Mouse (Mus musculus): ENCODE results near the gene Scamp1.
"Not testable (repeated sequence)": the region's sequence is repeated elsewhere in the genome, so short reads cannot be mapped to it uniquely, and the experiment has no call there.

Scamp1 gene

GRCm38 (mm10) chr13:94285281-94285871 is at the start of gene Scamp1:
Scamp1 (minus strand) TSS chr13:94285857.
- peak; percentile 84 for DNase-seq (ENCODE audit: low spot score)

GRCm38 (mm10) chr13:94330392-94330979 is 44.8 kb upstream of the Scamp1 start:
- DNase-seq (ENCODE audit: low spot score): no peak

DNA sequence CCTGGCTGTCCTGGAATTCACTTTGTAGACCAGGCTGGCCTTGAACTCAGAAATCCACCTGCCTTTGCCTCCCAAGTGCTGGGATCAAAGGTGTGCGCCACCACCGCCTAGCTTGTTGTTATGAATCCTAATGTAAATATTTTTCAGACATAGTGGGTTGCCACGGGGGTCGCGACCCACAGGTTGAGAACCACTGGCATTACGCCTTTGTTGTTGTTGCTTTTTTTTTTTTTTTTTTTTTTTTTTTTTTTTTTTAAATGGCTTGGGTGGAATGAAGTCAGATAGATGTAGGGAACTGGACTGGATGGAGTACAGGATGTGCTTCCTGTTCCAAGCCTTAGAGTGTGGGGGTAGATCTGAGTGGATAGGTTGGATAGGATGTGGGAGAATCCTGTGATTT is 43.3 kb upstream of the Scamp1 start:
- not testable (repeated sequence) for DNase-seq (ENCODE audit: low spot score)

DNA sequence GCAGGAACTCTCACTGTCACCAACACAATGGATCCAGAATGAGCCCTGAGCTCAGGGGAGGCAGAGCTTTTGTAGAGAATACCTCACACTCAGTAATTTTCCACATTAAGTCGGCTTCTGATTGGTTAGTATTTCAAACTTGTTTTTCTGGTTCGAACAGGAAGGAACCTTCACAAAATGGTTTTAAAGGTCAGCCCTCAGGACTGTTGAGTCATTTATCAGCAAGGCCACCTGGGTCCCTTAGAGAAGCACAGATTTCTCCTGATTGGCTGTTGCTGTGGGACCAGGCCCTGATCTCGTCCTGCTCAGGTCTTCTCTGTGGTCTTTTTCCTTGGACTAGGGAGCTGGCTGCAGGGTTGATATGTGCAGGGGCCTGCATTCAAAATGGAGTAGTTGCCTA is 42.4 kb upstream of the Scamp1 start:
- DNase-seq (ENCODE audit: low spot score): no peak

- DNase-seq (ENCODE audit: low spot score): no peak
These were observed 36.8 kb upstream of the Scamp1 start for GRCm38 (mm10) chr13:94322475-94322874.

DNA sequence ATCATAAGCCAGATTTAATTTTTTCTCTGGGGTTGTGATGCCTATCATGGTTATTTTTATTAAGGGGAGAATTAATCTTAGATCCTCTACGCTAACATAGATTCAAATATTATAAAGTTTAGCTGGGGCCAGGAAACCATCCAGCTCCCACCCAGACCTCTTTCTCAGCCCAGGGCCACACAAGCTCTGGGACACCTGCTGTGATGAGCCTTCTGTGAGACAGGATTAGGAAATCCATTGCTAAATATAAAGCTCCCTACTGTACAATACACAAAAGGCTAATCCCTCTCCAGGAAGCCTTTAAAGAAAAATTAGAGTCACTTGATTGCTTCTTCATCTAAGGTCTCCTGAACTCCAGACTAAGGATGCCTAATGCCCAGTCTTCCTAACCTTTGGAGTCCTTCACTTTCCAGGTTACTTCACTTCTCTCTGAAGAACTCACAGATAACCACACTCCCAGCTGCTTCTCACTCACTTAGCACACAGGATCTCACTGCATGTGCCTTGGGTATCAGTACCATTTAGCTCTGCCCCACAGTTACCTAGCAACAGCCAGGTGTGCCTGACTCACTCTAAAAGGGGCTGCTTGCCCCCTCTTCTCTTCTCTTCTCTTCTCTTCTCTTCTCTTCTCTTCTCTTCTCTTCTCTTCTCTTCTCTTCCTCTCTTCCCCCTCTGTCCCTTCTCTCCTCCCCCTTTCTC is 35.6 kb upstream of the Scamp1 start:
- DNase-seq (ENCODE audit: low spot score): no peak

- DNase-seq (ENCODE audit: low spot score): no peak
These were observed 31.4 kb upstream of the Scamp1 start for GRCm38 (mm10) chr13:94316975-94317511.

GRCm38 (mm10) chr13:94312812-94313211 is 27.2 kb upstream of the Scamp1 start:
- DNase-seq (ENCODE audit: low spot score): not testable (repeated sequence)

DNA sequence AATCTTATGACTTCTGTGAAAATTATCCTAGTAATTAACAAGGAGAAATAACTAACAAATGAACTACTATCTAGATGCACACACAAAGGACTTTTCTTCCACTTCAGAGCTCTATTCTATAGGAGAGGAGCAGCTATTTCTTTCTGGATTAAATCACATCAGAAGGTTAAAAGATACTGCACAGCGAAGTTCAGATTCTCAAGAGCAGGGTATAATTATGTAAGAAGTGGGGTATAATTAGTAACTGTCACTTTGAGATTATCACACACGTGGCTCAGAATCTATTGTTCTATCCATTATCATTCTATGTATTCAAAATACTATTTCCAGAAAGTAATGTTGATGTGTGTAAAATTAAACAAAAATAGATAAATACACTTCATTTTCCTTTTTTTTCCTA is 22.6 kb upstream of the Scamp1 start:
- no peak for DNase-seq (ENCODE audit: low spot score)

GRCm38 (mm10) chr13:94307531-94307930 is 21.9 kb upstream of the Scamp1 start:
- no peak for DNase-seq (ENCODE audit: low spot score)

DNA sequence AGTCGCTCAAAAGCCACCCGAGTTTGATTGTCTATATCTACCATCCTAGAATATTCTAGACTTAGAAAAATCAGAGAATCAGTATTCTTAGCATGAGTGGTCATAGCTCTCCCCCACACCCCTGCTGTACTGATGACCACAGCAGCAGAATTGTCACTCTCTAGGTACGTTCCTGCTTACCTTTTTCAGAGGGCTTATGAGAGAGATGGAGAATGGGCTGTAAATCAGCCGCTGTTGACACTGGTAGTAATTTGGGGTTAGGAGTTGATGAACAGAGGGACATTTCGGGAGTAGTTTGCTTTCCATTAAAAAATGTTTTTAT is 21.3 kb upstream of the Scamp1 start:
- DNase-seq (ENCODE audit: low spot score): no peak

- peak; percentile 14 for DNase-seq (ENCODE audit: low spot score)
These were observed 20.8 kb upstream of the Scamp1 start for GRCm38 (mm10) chr13:94306277-94306967.

- no peak for DNase-seq (ENCODE audit: low spot score)
These were observed 15.4 kb upstream of the Scamp1 start for GRCm38 (mm10) chr13:94300946-94301538.

GRCm38 (mm10) chr13:94300232-94300631 is 14.6 kb upstream of the Scamp1 start:
- DNase-seq (ENCODE audit: low spot score): no peak

DNA sequence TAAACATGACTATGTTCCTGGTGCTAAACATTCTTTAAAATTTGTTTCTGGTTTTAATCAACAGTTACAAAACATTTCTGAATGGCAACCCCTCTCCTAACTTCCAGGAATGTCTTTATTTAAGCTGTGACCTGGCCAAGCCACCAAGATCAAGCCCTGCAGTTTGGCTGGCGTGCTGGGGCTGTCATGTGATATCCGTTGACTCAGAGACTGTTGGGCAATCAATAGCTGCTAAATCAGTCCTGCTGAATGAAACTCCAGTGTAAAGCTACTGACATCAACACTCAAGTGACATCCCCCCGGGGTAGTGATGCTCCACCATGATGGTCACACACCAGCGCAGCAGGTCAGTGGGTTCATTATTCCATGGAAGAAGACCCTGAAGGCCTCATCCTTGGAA is 12.7 kb upstream of the Scamp1 start:
- DNase-seq (ENCODE audit: low spot score): no peak

DNA sequence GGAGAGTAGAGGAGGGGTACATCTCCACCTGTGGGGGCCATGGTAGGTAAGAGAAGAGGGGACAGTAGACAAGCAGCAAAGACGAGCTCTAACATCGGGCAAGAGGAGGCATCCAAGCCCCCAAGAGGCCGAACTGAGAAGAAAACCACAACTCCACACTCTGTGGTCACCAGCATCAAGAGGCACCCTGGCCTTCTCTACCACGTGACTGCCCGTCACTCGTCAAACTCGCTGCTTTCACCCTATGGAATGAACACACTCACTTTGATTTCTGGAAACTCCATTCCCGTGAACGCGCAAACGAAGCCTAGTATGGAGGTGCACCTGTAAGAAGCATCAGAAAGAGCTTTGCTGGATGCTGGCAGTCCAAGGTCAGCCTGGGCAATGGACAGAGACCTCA is 10.7 kb upstream of the Scamp1 start:
- no peak for DNase-seq (ENCODE audit: low spot score)

DNA sequence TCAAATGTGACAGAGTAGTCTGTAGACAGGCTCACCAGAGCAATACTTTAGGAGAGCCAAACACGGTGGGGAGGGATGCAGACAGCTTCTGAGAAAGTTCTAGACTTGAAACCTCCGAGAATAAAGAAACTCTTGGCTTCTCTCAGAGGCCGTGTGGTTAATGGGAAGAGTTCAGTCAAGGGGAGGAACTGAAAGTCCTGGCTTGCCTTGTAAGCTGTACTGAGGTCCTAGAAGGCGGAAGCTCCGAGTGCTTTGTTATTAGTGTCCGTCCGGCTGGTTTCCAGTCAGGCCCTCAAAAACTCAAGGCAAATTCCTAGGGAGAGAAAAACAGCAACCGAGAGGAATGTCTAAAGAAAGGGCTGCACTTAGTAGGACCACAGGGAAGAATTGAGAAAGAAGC is 10.3 kb upstream of the Scamp1 start:
- DNase-seq (ENCODE audit: low spot score): no peak

GRCm38 (mm10) chr13:94294886-94295285 is 9.2 kb upstream of the Scamp1 start:
- no peak for DNase-seq (ENCODE audit: low spot score)

DNA sequence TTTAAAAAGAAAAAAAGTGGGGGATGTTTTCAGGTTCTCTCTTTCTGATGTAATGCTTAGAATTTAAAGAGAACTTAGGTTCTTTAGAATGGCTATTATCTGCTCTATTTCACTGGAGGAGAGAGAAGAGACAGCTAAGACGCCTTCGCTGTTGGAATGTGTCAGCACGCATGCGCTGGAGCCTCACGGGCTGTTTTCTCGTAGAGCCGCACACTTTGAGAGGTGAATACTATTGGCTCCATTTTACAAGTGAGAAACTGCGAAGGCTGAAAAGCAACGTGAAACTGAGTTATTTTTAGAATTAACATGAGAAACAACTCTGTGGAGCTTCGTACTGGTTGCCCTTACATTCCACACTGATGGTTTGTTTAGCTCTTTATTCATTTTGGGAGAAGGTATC is 8.3 kb upstream of the Scamp1 start:
- no peak for DNase-seq (ENCODE audit: low spot score)

DNA sequence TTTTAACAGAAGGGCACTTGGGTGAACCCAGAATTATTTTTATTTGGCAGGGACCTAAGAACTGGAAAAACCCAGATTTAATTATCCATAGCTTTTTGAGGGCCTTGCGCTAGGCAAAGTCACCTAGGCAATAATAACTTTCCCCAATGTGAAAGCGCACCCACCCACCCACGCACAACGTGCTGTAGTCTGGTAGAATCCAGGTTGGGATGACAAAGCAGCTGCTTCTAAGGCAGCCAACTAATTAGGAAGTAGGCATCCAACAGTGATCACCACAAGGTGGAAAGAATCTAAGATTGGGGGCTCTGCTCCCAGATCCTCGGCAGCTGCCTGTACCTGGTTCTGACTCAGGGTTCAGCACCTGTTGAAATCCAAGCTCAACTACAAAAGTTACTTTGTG is 538 bp upstream of the Scamp1 start:
- no peak for DNase-seq (ENCODE audit: low spot score)

DNA sequence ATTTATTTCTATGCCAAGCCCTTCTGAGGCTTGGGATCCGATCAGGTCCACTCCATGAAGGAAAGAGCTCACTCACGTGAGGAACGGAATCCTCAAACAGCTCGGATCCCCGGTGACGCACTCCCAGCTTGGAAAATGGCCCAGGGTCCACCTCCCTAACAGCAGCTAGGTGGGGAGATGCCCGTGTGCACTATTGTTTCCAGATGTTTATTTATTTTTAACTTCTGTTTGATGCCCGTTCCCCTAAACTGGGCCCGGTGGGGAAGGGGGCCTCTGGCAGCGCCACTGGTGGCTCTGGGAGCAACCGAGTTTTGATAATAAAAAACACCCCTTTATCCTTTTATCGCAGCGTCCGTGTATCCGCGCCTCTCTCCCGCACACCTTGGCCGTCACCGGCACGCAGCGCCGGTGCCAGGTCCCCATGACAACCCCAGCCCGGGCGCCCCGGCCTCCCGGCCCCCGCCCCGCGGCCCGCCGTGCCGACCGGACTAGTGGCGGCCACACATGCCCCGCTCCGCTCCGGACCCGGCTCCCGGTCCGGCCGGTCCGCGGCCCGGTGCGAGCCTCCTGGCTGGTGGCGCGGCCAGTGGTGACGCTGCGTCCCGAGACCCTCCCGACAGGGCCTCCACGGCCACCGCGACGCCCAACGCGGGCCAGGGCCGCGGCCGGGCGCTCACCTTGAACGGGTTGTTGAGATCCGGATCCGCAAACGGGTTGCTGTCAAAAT is 951 bp downstream of the Scamp1 start:
- peak; percentile 27 for DNase-seq (ENCODE audit: low spot score)

GRCm38 (mm10) chr13:94279420-94279819 is 6.2 kb downstream of the Scamp1 start:
- no peak for DNase-seq (ENCODE audit: low spot score)
